17 mouse cellular contexts compared by ENCODE assay signal in the genomic region with DNA sequence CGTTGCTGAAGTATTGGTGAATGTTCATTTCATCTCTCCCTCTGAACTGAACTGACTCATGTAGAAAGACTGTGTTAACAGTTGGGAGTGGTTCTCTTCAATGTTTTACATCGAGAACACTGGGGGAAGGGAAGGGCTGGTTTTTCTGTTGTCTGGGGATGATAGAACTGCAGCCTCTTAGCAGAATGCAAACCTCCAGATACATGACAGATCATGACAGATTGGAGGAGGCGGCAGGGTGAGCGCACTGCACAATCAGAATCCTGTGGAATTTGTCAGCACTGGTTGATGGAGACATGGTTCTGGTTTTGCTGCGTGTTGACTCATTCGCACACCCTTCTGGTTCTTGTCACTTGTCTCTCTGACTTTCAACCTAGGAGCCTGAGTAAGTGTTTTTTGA.
A peak's percentile ranks its signal among the peaks of the same experiment; 100 is the strongest.
DNase-seq lines count a peak whose midpoint lies in the region; ATAC-seq lines count a peak whose summit lies in the region.
"Had no signal": no experiment of that assay in that cellular context is flagged by ENCODE, and none has a peak within 500 bp of the region (broad histone marks: within the 10 kb centered on the region; RNA-seq: fewer than 3 reads in every experiment).

No protein-coding gene starts in this region.

- WGBS in stomach, embryonic 15.5 days, result 20% methylated on average over 6 of the region's 6 CpGs
- WGBS in kidney, embryonic 15.5 days, result 69% methylated on average over 6 of the region's 6 CpGs

- intact Hi-C loops in left cerebral cortex, postnatal 4 days (cut with DNase I), result no loop called here
- intact Hi-C loops in gastrocnemius, postnatal 36 days (cut with DNase I), result no loop called here

- H3K4me2 ChIP-seq in stomach, embryonic 15.5 days, result no peak overlapping the region
- no peak overlapping the region for H3K4me2 ChIP-seq in kidney, embryonic 15.5 days
- H3K4me2 ChIP-seq: embryonic facial prominence, embryonic 15.5 days; forebrain, embryonic 15.5 days had no signal

- DNase-seq in left cerebral cortex, adult 11 months (ENCODE audit: low spot score), result peak; percentile 18
- no peak for DNase-seq in left cerebral cortex, postnatal 4 days
- peak; percentile 79 to 84 for DNase-seq in layer of hippocampus, adult 8-10 months (ENCODE audit: low spot score in 2 of 2)
- DNase-seq in thymus, postnatal 25 days, result no peak
- DNase-seq in gastrocnemius, postnatal 36 days, result no peak
- DNase-seq: B cell, adult 2 months; cerebellum, postnatal 10 days; heart, postnatal 14 days; kidney, postnatal 4 days; lung, adult 18-20 months; thymus, postnatal 14 days had no signal

- H3K27ac ChIP-seq in stomach, embryonic 15.5 days, result no peak overlapping the region
- no peak overlapping the region for H3K27ac ChIP-seq in kidney, embryonic 15.5 days
- H3K27ac ChIP-seq: embryonic facial prominence, embryonic 15.5 days; forebrain, embryonic 15.5 days had no signal

- H3K4me1 ChIP-seq in stomach, embryonic 15.5 days, result 0 out of 2 replicates have a peak, but pooled peaks cover 3% of the 10 kb centered on the region
- no peaks in the 10 kb centered on the region for H3K4me1 ChIP-seq in kidney, embryonic 15.5 days
- H3K4me1 ChIP-seq: embryonic facial prominence, embryonic 15.5 days had no signal

- no peak overlapping the region for H3K9ac ChIP-seq in stomach, embryonic 15.5 days
- H3K9ac ChIP-seq in kidney, embryonic 15.5 days, result no peak overlapping the region
- H3K9ac ChIP-seq: embryonic facial prominence, embryonic 15.5 days; forebrain, embryonic 15.5 days had no signal

- H3K4me3 ChIP-seq in stomach, embryonic 15.5 days (replicated peaks), result no peak overlapping the region
- H3K4me3 ChIP-seq in kidney, embryonic 15.5 days (replicated peaks), result no peak overlapping the region
- H3K4me3 ChIP-seq: embryonic facial prominence, embryonic 15.5 days; forebrain, embryonic 15.5 days had no signal

- no peaks in the 10 kb centered on the region for H3K36me3 ChIP-seq in stomach, embryonic 15.5 days
- no peaks in the 10 kb centered on the region for H3K36me3 ChIP-seq in kidney, embryonic 15.5 days
- H3K36me3 ChIP-seq: embryonic facial prominence, embryonic 15.5 days; forebrain, embryonic 15.5 days; G1E had no signal

- peak; percentile 65 for ATAC-seq in frontal cortex, adult (ENCODE audit: low TSS enrichment)
- peak; percentile 71 for ATAC-seq in stomach, embryonic 15.5 days (ENCODE audit: insufficient read depth, low FRiP score, low read depth)
- no peak for ATAC-seq in kidney, embryonic 15.5 days (replicated peaks; ENCODE audit: low FRiP score)
- ATAC-seq: forebrain, embryonic 15.5 days had no signal

- no peaks in the 10 kb centered on the region for H3K27me3 ChIP-seq in stomach, embryonic 15.5 days (replicated peaks)
- H3K27me3 ChIP-seq in kidney, embryonic 15.5 days, result no peaks in the 10 kb centered on the region
- H3K27me3 ChIP-seq: embryonic facial prominence, embryonic 15.5 days; forebrain, embryonic 15.5 days had no signal

- H3K9me3 ChIP-seq in stomach, embryonic 15.5 days, result no peaks in the 10 kb centered on the region
- no peaks in the 10 kb centered on the region for H3K9me3 ChIP-seq in kidney, embryonic 15.5 days (replicated peaks)
- H3K9me3 ChIP-seq: embryonic facial prominence, embryonic 15.5 days; forebrain, embryonic 15.5 days; G1E had no signal

Comparison
In these comparisons a context has a peak if more than half of its experiments do, and no peak if none do; other contexts are left out.
1. DNase-seq: peak in left cerebral cortex, adult 11 months (single experiment) and layer of hippocampus, adult 8-10 months (2 of 2); none in left cerebral cortex, postnatal 4 days (single experiment), thymus, postnatal 25 days (single experiment) and gastrocnemius, postnatal 36 days (0 of 2).